Mouse (Mus musculus) neural tube, embryonic 10.5 days (tissue): ENCODE measurements around the gene Paxx.

Experiments used
- DNase-seq: peaks from one replicate; pipeline ENCODE4 v3.0.0-alpha.2; 2017; ENCODE audit warnings: low spot score; ENCODE audit errors: extremely low spot score

The Paxx gene

GRCm38 (mm10) chr2:25482969-25483368 is 22.1 kb upstream of the Paxx start:
- DNase-seq, result peak; percentile 23

GRCm38 (mm10) chr2:25480541-25480940 is 19.6 kb upstream of the Paxx start:
- DNase-seq, result no peak

- no peak for DNase-seq
These were observed 18.8 kb upstream of the Paxx start for GRCm38 (mm10) chr2:25479551-25480311.

DNA sequence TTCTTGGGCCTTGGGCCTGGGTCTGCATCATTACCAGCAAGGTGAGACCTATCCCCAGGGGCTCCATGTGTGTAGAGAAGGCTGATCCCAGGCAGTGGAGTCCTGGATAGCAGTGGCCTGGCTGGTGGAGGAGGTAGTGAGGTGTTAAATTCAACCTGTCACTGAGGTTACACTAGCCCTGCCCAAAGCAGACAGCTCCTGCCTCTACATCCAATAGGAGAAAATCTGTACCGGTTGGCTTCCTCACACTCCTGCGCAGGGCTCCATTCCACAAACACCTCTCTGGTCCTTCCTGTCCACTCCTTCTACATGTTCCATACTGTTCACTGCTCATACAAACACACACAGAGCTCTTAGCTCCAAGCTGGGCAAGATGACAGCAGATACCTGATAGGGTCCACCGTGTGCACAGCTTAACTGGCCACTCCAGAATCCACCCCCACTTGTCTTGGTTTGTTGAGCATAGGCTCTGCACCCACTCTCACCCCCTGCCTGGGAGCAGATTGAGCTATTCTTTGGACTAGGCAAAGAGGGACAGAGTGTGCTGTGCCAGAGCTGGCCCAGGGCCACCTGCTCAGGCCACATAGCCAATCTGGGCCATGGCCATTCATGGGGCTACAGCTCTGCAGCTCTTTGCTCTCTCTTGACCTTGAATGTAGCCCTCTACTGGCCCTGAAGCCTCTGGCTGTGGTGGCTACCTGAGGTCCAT is 17.2 kb upstream of the Paxx start:
- DNase-seq, result no peak

DNA sequence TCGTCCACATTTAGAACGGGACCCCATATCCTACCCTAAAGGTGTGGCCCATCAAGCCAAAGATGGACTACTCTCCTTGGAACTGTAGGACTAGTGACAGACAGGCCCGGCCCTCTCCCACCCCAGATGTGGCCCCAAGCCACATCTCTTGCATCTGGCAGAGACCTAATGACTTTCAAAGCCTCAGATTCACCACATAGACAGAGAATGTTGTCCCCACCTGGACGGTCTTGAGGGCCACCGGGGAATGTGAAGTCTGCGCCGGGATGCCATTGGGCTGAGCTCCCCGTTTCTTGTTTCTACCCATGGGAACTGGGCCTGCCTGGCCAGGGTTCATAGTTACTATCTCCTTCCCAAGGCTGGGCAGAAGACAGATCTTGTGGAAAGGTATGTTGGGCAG is 16.6 kb upstream of the Paxx start:
- no peak for DNase-seq

- DNase-seq, result no peak
These were observed 11.7 kb upstream of the Paxx start for GRCm38 (mm10) chr2:25472550-25472949.

- no peak for DNase-seq
These were observed 9.1 kb upstream of the Paxx start, which contains the start of gene Ptgds for GRCm38 (mm10) chr2:25469969-25470368. Ptgds (minus strand) TSS chr2:25470046.

GRCm38 (mm10) chr2:25468962-25469915 is 8.3 kb upstream of the Paxx start:
- DNase-seq, result no peak

GRCm38 (mm10) chr2:25467606-25468303 is 6.9 kb upstream of the Paxx start:
- no peak for DNase-seq

DNA sequence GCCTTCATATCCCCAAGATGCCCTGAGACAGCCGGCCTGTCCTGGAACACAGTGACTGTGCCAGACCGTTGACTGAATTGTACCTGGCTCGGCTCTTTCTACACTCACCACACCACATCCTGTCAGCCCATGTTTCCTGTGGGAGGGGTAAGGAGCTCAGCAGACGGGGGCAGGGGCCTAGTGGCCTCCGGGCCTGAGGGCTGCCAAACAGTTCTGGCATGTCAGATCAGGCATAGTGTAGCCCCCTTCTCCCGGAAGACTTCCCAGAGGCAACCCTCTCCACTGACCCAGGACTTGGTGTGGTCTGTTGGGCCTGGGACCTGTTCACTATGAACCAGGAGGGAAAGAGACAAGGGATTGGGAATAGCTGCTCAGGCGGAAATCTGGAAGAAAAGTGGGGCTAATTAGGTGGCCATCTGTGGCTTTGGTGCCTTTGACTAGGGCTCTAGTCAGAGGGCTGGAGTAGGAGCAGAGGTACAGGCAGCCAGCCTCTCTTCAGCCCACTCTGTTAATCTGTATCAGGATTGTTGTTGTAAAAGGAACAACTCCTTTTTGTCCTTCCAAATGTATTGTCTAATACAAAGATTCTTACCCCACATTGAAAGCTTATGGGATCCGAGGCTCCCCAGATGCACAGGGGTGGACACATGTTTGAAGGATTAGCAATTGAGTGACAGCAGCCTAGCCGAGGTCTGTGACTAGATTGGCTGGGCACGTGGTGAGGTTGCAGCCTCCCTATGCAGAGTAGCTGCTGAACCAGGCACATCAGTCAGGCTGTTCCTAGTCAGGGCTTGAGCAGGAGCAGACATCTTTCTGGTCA is 5.1 kb upstream of the Paxx start:
- DNase-seq, result no peak

- no peak for DNase-seq
These were observed 4.4 kb upstream of the Paxx start for GRCm38 (mm10) chr2:25465256-25465655.

- no peak for DNase-seq
These were observed 2.7 kb upstream of the Paxx start for GRCm38 (mm10) chr2:25463630-25464029.

DNA sequence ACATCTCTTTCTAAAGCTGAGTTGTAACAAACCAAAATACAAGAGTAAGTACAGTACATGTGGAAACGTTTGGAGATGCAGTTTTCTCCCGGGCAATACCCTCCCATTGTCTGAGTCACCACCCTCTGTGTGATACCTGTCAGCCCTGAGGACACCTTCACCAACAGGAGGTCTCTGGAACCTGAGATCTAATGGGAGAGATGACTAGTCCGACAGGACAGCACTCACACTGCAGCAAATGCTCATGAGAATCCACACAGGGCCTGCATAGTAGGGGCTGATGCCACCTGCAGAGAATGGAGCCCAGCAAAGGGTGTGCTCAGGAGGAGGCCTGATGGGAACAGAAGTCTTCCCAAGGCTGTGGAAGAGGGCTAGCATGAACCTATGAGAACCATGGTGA is 513 bp upstream of the Paxx start:
- DNase-seq, result no peak

DNA sequence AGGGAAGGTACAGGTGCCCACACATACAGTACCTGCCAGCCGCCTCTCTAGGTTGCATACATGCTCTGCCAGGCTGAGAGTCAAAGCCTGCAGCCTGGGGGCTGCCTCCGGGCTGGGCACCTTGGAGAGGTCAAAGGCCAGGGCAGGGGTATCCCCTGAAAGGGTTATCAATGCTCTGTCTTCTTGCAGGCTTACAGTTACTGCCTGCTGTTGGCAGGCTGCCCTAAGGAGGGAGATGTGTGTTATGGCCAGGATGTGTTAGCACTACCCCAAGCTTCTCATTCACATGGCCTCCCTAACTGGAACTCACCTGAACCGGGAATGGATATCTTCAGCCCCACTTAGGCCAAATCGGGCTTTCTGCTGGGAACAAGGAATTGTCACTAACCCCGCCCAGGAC is 759 bp downstream of the Paxx start:
- peak; percentile 15 for DNase-seq

- DNase-seq, result no peak
These were observed 2.0 kb downstream of the Paxx start for GRCm38 (mm10) chr2:25458911-25459310.

DNA sequence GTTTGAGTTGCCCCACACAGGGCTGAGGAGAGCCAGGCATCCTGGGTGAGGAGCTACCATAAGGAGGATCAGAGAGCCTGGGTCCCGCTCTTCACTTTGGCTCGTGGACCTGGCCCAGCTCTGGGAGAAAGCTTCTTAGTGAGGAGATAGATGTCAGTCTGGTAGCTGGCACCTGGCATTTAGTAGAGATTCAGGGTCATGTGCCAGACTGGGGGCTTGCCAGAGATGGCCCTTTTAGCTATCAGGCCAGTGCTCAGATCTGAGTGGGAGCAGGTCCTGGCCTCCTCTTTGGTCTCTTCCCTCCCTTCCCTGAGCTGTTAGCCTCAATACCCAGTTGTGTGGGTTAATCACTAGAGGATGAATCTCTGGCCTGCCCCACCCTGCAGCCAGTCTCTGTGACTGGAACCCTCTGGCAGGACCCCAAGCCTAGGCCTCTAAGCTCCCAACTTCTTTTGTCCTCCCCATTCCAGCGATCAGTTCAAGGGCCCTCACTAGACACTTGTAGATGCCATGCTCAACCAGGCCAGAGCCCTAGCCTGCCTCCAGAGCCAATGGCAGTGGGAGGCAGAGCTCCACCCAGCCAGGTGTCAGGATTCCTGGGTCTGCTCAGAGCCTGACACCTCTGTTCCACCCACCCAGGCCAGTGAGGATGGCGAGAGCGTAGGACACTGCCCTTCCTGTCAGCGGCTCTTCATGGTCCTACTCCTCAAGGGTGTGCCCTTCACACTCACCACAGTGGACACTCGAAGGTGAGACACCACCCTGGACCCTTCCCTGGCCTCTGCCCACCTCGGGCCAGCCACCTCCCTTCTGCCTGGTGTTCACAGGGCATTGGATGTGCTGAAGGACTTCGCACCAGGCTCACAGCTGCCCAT is 3.6 kb downstream of the Paxx start:
- no peak for DNase-seq

DNA sequence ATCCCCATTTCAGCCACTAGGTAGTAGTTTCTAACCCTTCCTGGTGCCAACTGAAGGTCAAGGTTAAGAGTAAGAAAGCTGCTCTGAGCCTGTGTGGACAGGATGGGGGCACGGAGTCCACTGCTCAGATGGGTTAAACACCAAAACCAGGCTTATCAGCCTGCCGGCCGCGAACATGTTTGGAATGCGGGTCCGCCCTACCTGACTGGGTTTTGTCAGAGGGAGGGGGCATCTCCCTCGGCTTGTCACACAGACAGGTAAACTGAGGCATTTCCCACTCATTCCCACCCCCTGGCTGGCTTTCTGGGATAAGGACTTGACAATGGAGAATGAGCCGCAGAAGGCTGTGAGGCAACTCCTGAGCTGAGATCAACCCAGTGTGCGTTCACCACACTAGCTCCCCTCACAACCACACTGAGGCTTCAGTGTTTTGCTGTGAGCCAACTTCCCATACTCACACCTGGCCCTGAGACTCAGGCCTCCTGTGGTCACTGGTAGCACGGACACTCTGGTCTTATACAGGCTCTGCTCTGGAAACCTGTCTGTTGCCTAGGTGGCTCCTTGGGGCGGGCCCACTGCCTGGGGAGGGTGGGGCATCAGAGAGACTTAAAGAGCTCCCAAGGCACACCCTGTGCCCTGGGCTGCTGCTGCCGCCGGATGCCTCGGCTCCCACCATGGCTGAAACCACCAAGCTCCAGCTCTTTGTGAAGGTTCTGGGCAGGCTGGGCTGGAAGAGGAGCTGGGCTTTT is 4.5 kb downstream of the Paxx start, which contains the start of gene Clic3:
Clic3 (plus strand) TSS at position 634 of the 749 bp plus-strand sequence.
- no peak for DNase-seq

- no peak for DNase-seq
These were observed 7.9 kb downstream of the Paxx start for GRCm38 (mm10) chr2:25452951-25453350.
